Mouse (Mus musculus): ENCODE data around the gene Rnls.

GRCm38 (mm10) chr19:33192064-33192463, 200.0 kb downstream of the Rnls start:
- no peak for TF ChIP-seq CTCF (IDR thresholded peaks at IDR 0.05; ENCODE audit: control insufficient read depth, insufficient read depth, low read length)
- TF ChIP-seq POLR2A (IDR thresholded peaks at IDR 0.05; ENCODE audit: borderline replicate concordance, control insufficient read depth, low read depth, low read length) = no peak

All from bone marrow, adult 2 months (tissue).